Mouse (Mus musculus): Measurements from ENCODE around the gene Zfp719. TPM values are rescaled to one million over a fixed set of nuclear protein-coding genes. Genes with fewer than 3 reads are reported as not detected.

The Zfp719 gene
- polyA plus RNA-seq, 1 experiment, result 2.5 TPM

GRCm38 (mm10) chr7:43553153-43553552 is 26.3 kb upstream of the Zfp719 start:
- TF ChIP-seq CTCF (IDR thresholded peaks at IDR 0.05; ENCODE audit: insufficient read depth, low read length) (no peak), POLR2A (IDR thresholded peaks at IDR 0.05; ENCODE audit: borderline replicate concordance, extremely low read depth, low read depth, low read length) (no peak)
- Histone ChIP-seq H3K4me1 (ENCODE audit: control insufficient read depth, insufficient read depth, low read length) (no peaks in the 10 kb centered on the region), H3K4me3 (replicated peaks; ENCODE audit: extremely low read depth, low read depth, low read length) (no peak overlapping the region)
- 56% methylated on average over 4 of the region's 4 CpGs for WGBS
- no peak for DNase-seq

GRCm38 (mm10) chr7:43554550-43554949 is 24.9 kb upstream of the Zfp719 start:
- no peaks in the 10 kb centered on the region for H3K4me1 ChIP-seq (ENCODE audit: control insufficient read depth, insufficient read depth, low read length)
- WGBS, result 36% methylated on average over 3 of the region's 3 CpGs
- DNase-seq, result no peak

GRCm38 (mm10) chr7:43555351-43555750 is 24.1 kb upstream of the Zfp719 start:
- DNase-seq, result no peak
- TF ChIP-seq CTCF (IDR thresholded peaks at IDR 0.05; ENCODE audit: insufficient read depth, low read length), result no peak
- TF ChIP-seq POLR2A (IDR thresholded peaks at IDR 0.05; ENCODE audit: borderline replicate concordance, extremely low read depth, low read depth, low read length), result no peak
- Histone ChIP-seq H3K4me3 (replicated peaks; ENCODE audit: extremely low read depth, low read depth, low read length) (no peak overlapping the region), H3K4me1 (ENCODE audit: control insufficient read depth, insufficient read depth, low read length) (no peaks in the 10 kb centered on the region)
- WGBS, result 83% methylated on average over 5 of the region's 5 CpGs

More at GRCm38 (mm10) chr7:43554550-43554949, 24.9 kb upstream of the Zfp719 start:
- no peak overlapping the region for H3K4me3 ChIP-seq (replicated peaks; ENCODE audit: extremely low read depth, low read depth, low read length)
- TF ChIP-seq POLR2A (IDR thresholded peaks at IDR 0.05; ENCODE audit: borderline replicate concordance, extremely low read depth, low read depth, low read length) (no peak), CTCF (IDR thresholded peaks at IDR 0.05; ENCODE audit: insufficient read depth, low read length) (no peak)

GRCm38 (mm10) chr7:43556901-43557300 is 22.5 kb upstream of the Zfp719 start:
- DNase-seq, result no peak
- 39% methylated on average over 1 of the region's 1 CpGs for whole genome bisulfite sequencing
- H3K4me1 ChIP-seq (ENCODE audit: control insufficient read depth, insufficient read depth, low read length), result no peaks in the 10 kb centered on the region
- H3K4me3 ChIP-seq (replicated peaks; ENCODE audit: extremely low read depth, low read depth, low read length), result no peak overlapping the region
- no peak for TF ChIP-seq POLR2A (IDR thresholded peaks at IDR 0.05; ENCODE audit: borderline replicate concordance, extremely low read depth, low read depth, low read length)
- no peak for TF ChIP-seq CTCF (IDR thresholded peaks at IDR 0.05; ENCODE audit: insufficient read depth, low read length)

GRCm38 (mm10) chr7:43562006-43562633 is 17.3 kb upstream of the Zfp719 start, which contains the start of gene Zfp658:
Gene Zfp658, plus strand, starts transcription at chr7:43562256.
- TF ChIP-seq CTCF (IDR thresholded peaks at IDR 0.05; ENCODE audit: insufficient read depth, low read length), result no peak
- TF ChIP-seq POLR2A (IDR thresholded peaks at IDR 0.05; ENCODE audit: borderline replicate concordance, extremely low read depth, low read depth, low read length), result 0 out of 2 replicates have a peak, but pooled peaks have one; percentile 36
- under 1% methylated on average over 27 of the region's 27 CpGs for WGBS
- peaks cover 6% of the 10 kb centered on the region for H3K4me1 ChIP-seq (ENCODE audit: control insufficient read depth, insufficient read depth, low read length)
- peak within 1 kb of the TSS; percentile 58 for H3K4me3 ChIP-seq (replicated peaks; ENCODE audit: extremely low read depth, low read depth, low read length)
- DNase-seq, result peak; percentile 67

- under 1% methylated on average over 10 of the region's 10 CpGs for WGBS
- peaks cover 6% of the 10 kb centered on the region for H3K4me1 ChIP-seq (ENCODE audit: control insufficient read depth, insufficient read depth, low read length)
- H3K4me3 ChIP-seq (replicated peaks; ENCODE audit: extremely low read depth, low read depth, low read length), result peak overlapping the region; percentile 58
- TF ChIP-seq POLR2A (IDR thresholded peaks at IDR 0.05; ENCODE audit: borderline replicate concordance, extremely low read depth, low read depth, low read length) (no peak), CTCF (IDR thresholded peaks at IDR 0.05; ENCODE audit: insufficient read depth, low read length) (no peak)
- no peak for DNase-seq
Observed at GRCm38 (mm10) chr7:43562651-43563070, 16.7 kb upstream of the Zfp719 start.

- Histone ChIP-seq H3K4me1 (ENCODE audit: control insufficient read depth, insufficient read depth, low read length) (peaks cover 6% of the 10 kb centered on the region), H3K4me3 (replicated peaks; ENCODE audit: extremely low read depth, low read depth, low read length) (peak overlapping the region; percentile 35)
- TF ChIP-seq CTCF (IDR thresholded peaks at IDR 0.05; ENCODE audit: insufficient read depth, low read length), result no peak
- TF ChIP-seq POLR2A (IDR thresholded peaks at IDR 0.05; ENCODE audit: borderline replicate concordance, extremely low read depth, low read depth, low read length), result no peak
- WGBS, result 28% methylated on average over 6 of the region's 6 CpGs
- DNase-seq, result no peak
Observed at GRCm38 (mm10) chr7:43563300-43563699, 16.1 kb upstream of the Zfp719 start.

GRCm38 (mm10) chr7:43571216-43571615 is 8.2 kb upstream of the Zfp719 start:
- H3K4me1 ChIP-seq (ENCODE audit: control insufficient read depth, insufficient read depth, low read length), result no peaks in the 10 kb centered on the region
- no peak overlapping the region for H3K4me3 ChIP-seq (replicated peaks; ENCODE audit: extremely low read depth, low read depth, low read length)
- 91% methylated on average over 2 of the region's 2 CpGs for WGBS
- TF ChIP-seq POLR2A (IDR thresholded peaks at IDR 0.05; ENCODE audit: borderline replicate concordance, extremely low read depth, low read depth, low read length) (no peak), CTCF (IDR thresholded peaks at IDR 0.05; ENCODE audit: insufficient read depth, low read length) (no peak)
- DNase-seq, result no peak

- no peak for TF ChIP-seq POLR2A (IDR thresholded peaks at IDR 0.05; ENCODE audit: borderline replicate concordance, extremely low read depth, low read depth, low read length)
- TF ChIP-seq CTCF (IDR thresholded peaks at IDR 0.05; ENCODE audit: insufficient read depth, low read length), result no peak
- peaks cover 3% of the 10 kb centered on the region; the same call in 1 of the 2 replicates for H3K4me1 ChIP-seq (ENCODE audit: control insufficient read depth, insufficient read depth, low read length)
- DNase-seq, result no peak
- H3K4me3 ChIP-seq (replicated peaks; ENCODE audit: extremely low read depth, low read depth, low read length), result no peak overlapping the region
- 45% methylated on average over 5 of the region's 5 CpGs for WGBS
Observed at GRCm38 (mm10) chr7:43580526-43580925, 1.1 kb downstream of the Zfp719 start.

GRCm38 (mm10) chr7:43584790-43585189 is 5.4 kb downstream of the Zfp719 start:
- Histone ChIP-seq H3K4me1 (ENCODE audit: control insufficient read depth, insufficient read depth, low read length) (peaks cover 3% of the 10 kb centered on the region; the same call in 1 of the 2 replicates), H3K4me3 (replicated peaks; ENCODE audit: extremely low read depth, low read depth, low read length) (no peak overlapping the region)
- WGBS, result 91% methylated on average over 5 of the region's 5 CpGs
- DNase-seq, result no peak
- no peak for TF ChIP-seq CTCF (IDR thresholded peaks at IDR 0.05; ENCODE audit: insufficient read depth, low read length)
- no peak for TF ChIP-seq POLR2A (IDR thresholded peaks at IDR 0.05; ENCODE audit: borderline replicate concordance, extremely low read depth, low read depth, low read length)

Measured in lung, adult 2 months (tissue).